8 mouse cellular contexts compared by ENCODE assay signal in genomic region chr17:5798221-5798801, GRCm38 (mm10). TPM values are rescaled to one million over a fixed set of nuclear protein-coding genes. Genes with fewer than 3 reads are reported as not detected.
DNase-seq lines count a peak whose midpoint lies in the region; ATAC-seq and TF ChIP-seq lines count a peak whose summit lies in the region.

No protein-coding gene starts in this region.

- no peak overlapping the region for H3K9ac ChIP-seq in lung, embryonic 14.5 days
- H3K9ac ChIP-seq in liver, embryonic 15.5 days, result no peak overlapping the region
- no peak overlapping the region for H3K9ac ChIP-seq in stomach, embryonic 16.5 days (ENCODE audit: low read length)
- H3K9ac ChIP-seq in forebrain, embryonic 12.5 days, result no peak overlapping the region
- H3K9ac ChIP-seq in hindbrain, embryonic 16.5 days (ENCODE audit: low read depth, low read length), result no peak overlapping the region

- DNase-seq in lung, embryonic 14.5 days, result peak; percentile 52
- no peak for DNase-seq in lung, adult 2 months
- DNase-seq in cerebellum, adult 18-20 months, result peak; percentile 49 to 61
- DNase-seq in embryo, embryonic 9.5 days (ENCODE audit: extremely low spot score), result no peak

- H3K4me2 ChIP-seq in lung, embryonic 14.5 days, result 0 out of 2 replicates have a peak overlapping the region, but pooled peaks have one; percentile 6
- peak overlapping the region; percentile 52 for H3K4me2 ChIP-seq in liver, embryonic 15.5 days
- H3K4me2 ChIP-seq in stomach, embryonic 16.5 days (ENCODE audit: low read depth, low read length), result no peak overlapping the region
- no peak overlapping the region for H3K4me2 ChIP-seq in forebrain, embryonic 12.5 days
- no peak overlapping the region for H3K4me2 ChIP-seq in hindbrain, embryonic 16.5 days (ENCODE audit: low read length)

- H3K27ac ChIP-seq in lung, embryonic 14.5 days (ENCODE audit: low read depth), result no peak overlapping the region
- peak overlapping the region; percentile 45 for H3K27ac ChIP-seq in liver, embryonic 15.5 days (replicated peaks)
- peak overlapping the region; percentile 15; the same call in 1 of the 2 replicates for H3K27ac ChIP-seq in stomach, embryonic 16.5 days (ENCODE audit: low read length)
- H3K27ac ChIP-seq in forebrain, embryonic 12.5 days, result no peak overlapping the region
- no peak overlapping the region for H3K27ac ChIP-seq in hindbrain, embryonic 16.5 days (ENCODE audit: low read depth, low read length)

- 0 out of 2 replicates have a peak, but pooled peaks cover 3% of the 10 kb centered on the region for H3K4me1 ChIP-seq in lung, embryonic 14.5 days (ENCODE audit: insufficient read depth)
- peaks cover 6% of the 10 kb centered on the region for H3K4me1 ChIP-seq in lung, adult 2 months (ENCODE audit: control insufficient read depth, insufficient read depth, low read length)
- H3K4me1 ChIP-seq in liver, embryonic 15.5 days (replicated peaks), result peaks cover 69% of the 10 kb centered on the region
- H3K4me1 ChIP-seq in stomach, embryonic 16.5 days (ENCODE audit: control insufficient read depth, insufficient read depth, low read length), result peaks cover 17% of the 10 kb centered on the region
- peaks cover 8% of the 10 kb centered on the region; the same call in 1 of the 2 replicates for H3K4me1 ChIP-seq in forebrain, embryonic 12.5 days
- H3K4me1 ChIP-seq in hindbrain, embryonic 16.5 days (ENCODE audit: control insufficient read depth, insufficient read depth, low read depth, low read length), result no peaks in the 10 kb centered on the region; the same call in 1 of the 2 replicates

- ATAC-seq in lung, embryonic 14.5 days (ENCODE audit: insufficient read depth), result no peak
- peak; percentile 74 for ATAC-seq in liver, embryonic 15.5 days (ENCODE audit: insufficient read depth)
- ATAC-seq in stomach, embryonic 16.5 days (ENCODE audit: insufficient read depth, low FRiP score), result no peak
- no peak for ATAC-seq in forebrain, embryonic 12.5 days (ENCODE audit: low FRiP score)
- no peak for ATAC-seq in hindbrain, embryonic 16.5 days

- TF ChIP-seq POLR2A in lung, adult 2 months (IDR thresholded peaks at IDR 0.05; ENCODE audit: borderline replicate concordance, extremely low read depth, low read depth, low read length), result no peak

- H3K4me3 ChIP-seq in lung, embryonic 14.5 days (ENCODE audit: low read depth, low read length), result no peak overlapping the region
- no peak overlapping the region for H3K4me3 ChIP-seq in lung, adult 2 months (replicated peaks; ENCODE audit: extremely low read depth, low read depth, low read length)
- H3K4me3 ChIP-seq in liver, embryonic 15.5 days (replicated peaks), result peak overlapping the region; percentile 20
- no peak overlapping the region for H3K4me3 ChIP-seq in stomach, embryonic 16.5 days (replicated peaks; ENCODE audit: low read length)
- no peak overlapping the region for H3K4me3 ChIP-seq in forebrain, embryonic 12.5 days (replicated peaks)
- H3K4me3 ChIP-seq in hindbrain, embryonic 16.5 days (ENCODE audit: low read length), result no peak overlapping the region

- WGBS in lung, embryonic 14.5 days, result 43% methylated on average over 13 of the region's 13 CpGs
- WGBS in lung, adult 2 months, result 39% methylated on average over 13 of the region's 13 CpGs
- whole genome bisulfite sequencing in liver, embryonic 15.5 days (ENCODE audit: insufficient replicate concordance), result 15% methylated on average over 13 of the region's 13 CpGs
- 49% methylated on average over 13 of the region's 13 CpGs for WGBS in stomach, embryonic 16.5 days
- WGBS in forebrain, embryonic 12.5 days, result 73% methylated on average over 13 of the region's 13 CpGs
- 68% methylated on average over 13 of the region's 13 CpGs for WGBS in hindbrain, embryonic 16.5 days

- H3K36me3 ChIP-seq in lung, embryonic 14.5 days (ENCODE audit: insufficient read depth), result no peaks in the 10 kb centered on the region
- H3K36me3 ChIP-seq in liver, embryonic 15.5 days (replicated peaks), result no peaks in the 10 kb centered on the region
- H3K36me3 ChIP-seq in stomach, embryonic 16.5 days (ENCODE audit: control insufficient read depth, insufficient read depth, low read length), result no peaks in the 10 kb centered on the region
- H3K36me3 ChIP-seq in forebrain, embryonic 12.5 days (replicated peaks), result no peaks in the 10 kb centered on the region
- H3K36me3 ChIP-seq in hindbrain, embryonic 16.5 days (ENCODE audit: control insufficient read depth, insufficient read depth, low read length), result no peaks in the 10 kb centered on the region

- no peak for TF ChIP-seq CTCF in lung, embryonic 14.5 days (IDR thresholded peaks at IDR 0.05; ENCODE audit: low read depth)
- TF ChIP-seq CTCF in lung, adult 2 months (IDR thresholded peaks at IDR 0.05; ENCODE audit: insufficient read depth, low read length), result no peak

- no peaks in the 10 kb centered on the region for H3K9me3 ChIP-seq in lung, embryonic 14.5 days (ENCODE audit: low read depth, low read length)
- no peaks in the 10 kb centered on the region for H3K9me3 ChIP-seq in liver, embryonic 15.5 days (replicated peaks)
- H3K9me3 ChIP-seq in stomach, embryonic 16.5 days (replicated peaks; ENCODE audit: control insufficient read depth, low read length), result no peaks in the 10 kb centered on the region
- no peaks in the 10 kb centered on the region for H3K9me3 ChIP-seq in forebrain, embryonic 12.5 days
- no peaks in the 10 kb centered on the region for H3K9me3 ChIP-seq in hindbrain, embryonic 16.5 days (ENCODE audit: control insufficient read depth, low read length)

- no peaks in the 10 kb centered on the region for H3K27me3 ChIP-seq in lung, embryonic 14.5 days (ENCODE audit: insufficient read depth, low read length)
- H3K27me3 ChIP-seq in liver, embryonic 15.5 days, result no peaks in the 10 kb centered on the region
- H3K27me3 ChIP-seq in stomach, embryonic 16.5 days (ENCODE audit: control insufficient read depth, insufficient read depth, low read length), result no peaks in the 10 kb centered on the region
- no peaks in the 10 kb centered on the region for H3K27me3 ChIP-seq in forebrain, embryonic 12.5 days
- H3K27me3 ChIP-seq in hindbrain, embryonic 16.5 days (replicated peaks; ENCODE audit: control insufficient read depth, insufficient read depth, low read length), result no peaks in the 10 kb centered on the region

RNA-seq across cellular contexts. Expression of gene Snx9, which starts 42.8 kb away (rescaled TPM):
- polyA plus RNA-seq in lung, embryonic 14.5 days (2014; fragmentation: Nextera tagmentation; extraction: Ambion mirVana), result 37.0 and 38.8 TPM in 2 replicates
- polyA plus RNA-seq in lung, adult 2 months (2012; rRNA removed), result 26.7 and 31.4 TPM in 2 replicates
- polyA plus RNA-seq in liver, embryonic 15.5 days (2015; fragmentation: Nextera tagmentation; extraction: Ambion mirVana), result 11.9 and 13.4 TPM in 2 replicates
- polyA plus RNA-seq in stomach, embryonic 16.5 days (2015; fragmentation: Nextera tagmentation; extraction: Ambion mirVana), result 28.2 and 31.3 TPM in 2 replicates
- 12.1 and 15.1 TPM in 2 replicates for polyA plus RNA-seq in forebrain, embryonic 12.5 days (2016; fragmentation: Nextera tagmentation; extraction: Ambion mirVana)
- 6.1 and 7.6 TPM in 2 replicates for polyA plus RNA-seq in hindbrain, embryonic 16.5 days (2015; fragmentation: Nextera tagmentation; extraction: Ambion mirVana)

Comparison
In these comparisons a context has a peak if more than half of its experiments do, and no peak if none do; other contexts are left out.
1. DNase-seq: peak in lung, embryonic 14.5 days (single experiment) and cerebellum, adult 18-20 months (2 of 2); none in lung, adult 2 months (single experiment) and embryo, embryonic 9.5 days (single experiment).
2. H3K27ac ChIP-seq: peak in liver, embryonic 15.5 days (single experiment) and stomach, embryonic 16.5 days (single experiment); none in lung, embryonic 14.5 days (single experiment), forebrain, embryonic 12.5 days (single experiment) and hindbrain, embryonic 16.5 days (single experiment).
3. H3K4me2 ChIP-seq: peak in lung, embryonic 14.5 days (single experiment) and liver, embryonic 15.5 days (single experiment); none in stomach, embryonic 16.5 days (single experiment), forebrain, embryonic 12.5 days (single experiment) and hindbrain, embryonic 16.5 days (single experiment).